ENCODE assay signal across 17 mouse cellular contexts in genomic region chr17:86780708-86781318, GRCm38 (mm10). TPM values are rescaled to one million over a fixed set of nuclear protein-coding genes. Genes with fewer than 3 reads are reported as not detected.
DNase-seq lines count a peak whose midpoint lies in the region; ATAC-seq and TF ChIP-seq lines count a peak whose summit lies in the region.
"Had no signal": no experiment of that assay in that cellular context is flagged by ENCODE, and none has a peak within 500 bp of the region (broad histone marks: within the 10 kb centered on the region; RNA-seq: fewer than 3 reads in every experiment).

No protein-coding gene starts in this region.

- no peak for TF ChIP-seq POLR2A in cortical plate, adult 2 months (IDR thresholded peaks at IDR 0.05; ENCODE audit: extremely low read depth, insufficient read depth, low read length)

- no peak for TF ChIP-seq CTCF in liver, postnatal 0 days (IDR thresholded peaks at IDR 0.05; ENCODE audit: low read depth)
- no peak for TF ChIP-seq CTCF in cortical plate, adult 2 months (IDR thresholded peaks at IDR 0.05; ENCODE audit: extremely low read depth, insufficient read depth, low read length)

- H3K4me1 ChIP-seq in heart, embryonic 15.5 days (replicated peaks): peaks cover 56% of the 10 kb centered on the region
- H3K4me1 ChIP-seq in heart, embryonic 11.5 days (ENCODE audit: control insufficient read depth, insufficient read depth, low read length): peaks cover 41% of the 10 kb centered on the region
- H3K4me1 ChIP-seq in liver, postnatal 0 days (ENCODE audit: insufficient read depth): no peaks in the 10 kb centered on the region; the same call in 1 of the 2 replicates
- no peaks in the 10 kb centered on the region; the same call in 1 of the 2 replicates for H3K4me1 ChIP-seq in liver, embryonic 11.5 days (replicated peaks; ENCODE audit: control insufficient read depth, insufficient read depth, low read length)
- peaks cover 10% of the 10 kb centered on the region for H3K4me1 ChIP-seq in cortical plate, adult 2 months (ENCODE audit: control insufficient read depth, insufficient read depth, low read length)
- H3K4me1 ChIP-seq: neural tube, embryonic 12.5 days had no signal

- no peaks in the 10 kb centered on the region for H3K36me3 ChIP-seq in heart, embryonic 15.5 days
- no peaks in the 10 kb centered on the region for H3K36me3 ChIP-seq in heart, embryonic 11.5 days (ENCODE audit: control insufficient read depth, insufficient read depth, low read length)
- 0 out of 2 replicates have a peak, but pooled peaks cover 3% of the 10 kb centered on the region for H3K36me3 ChIP-seq in liver, postnatal 0 days (replicated peaks; ENCODE audit: insufficient read depth, low read length)
- H3K36me3 ChIP-seq in liver, embryonic 11.5 days (ENCODE audit: control insufficient read depth, insufficient read depth, low read length): no peaks in the 10 kb centered on the region
- H3K36me3 ChIP-seq: embryonic facial prominence, embryonic 13.5 days; hindbrain, embryonic 15.5 days; limb, embryonic 12.5 days; neural tube, embryonic 12.5 days had no signal

- DNase-seq in adrenal gland, adult 8-10 months: peak; percentile 41
- DNase-seq in adrenal gland, postnatal 25 days: no peak
- no peak for DNase-seq in liver, postnatal 0 days
- no peak for DNase-seq in liver, embryonic 11.5 days (ENCODE audit: low spot score)
- no peak for DNase-seq in ovary, postnatal 36 days (ENCODE audit: low spot score)
- DNase-seq: cerebellum, adult 8-10 months; kidney, adult 11 months; thymus, postnatal 4 days had no signal

- H3K27me3 ChIP-seq in heart, embryonic 15.5 days: no peaks in the 10 kb centered on the region
- H3K27me3 ChIP-seq in heart, embryonic 11.5 days (ENCODE audit: control insufficient read depth, insufficient read depth, low read length): no peaks in the 10 kb centered on the region
- H3K27me3 ChIP-seq in liver, postnatal 0 days (ENCODE audit: insufficient read depth, low read length): no peaks in the 10 kb centered on the region
- no peaks in the 10 kb centered on the region for H3K27me3 ChIP-seq in liver, embryonic 11.5 days (replicated peaks; ENCODE audit: control insufficient read depth, insufficient read depth, low read length)
- H3K27me3 ChIP-seq: CH12.LX; embryonic facial prominence, embryonic 13.5 days; hindbrain, embryonic 15.5 days; neural tube, embryonic 12.5 days had no signal

- no peak overlapping the region for H3K4me3 ChIP-seq in heart, embryonic 15.5 days
- no peak overlapping the region for H3K4me3 ChIP-seq in heart, embryonic 11.5 days (ENCODE audit: low read depth, low read length)
- H3K4me3 ChIP-seq in liver, postnatal 0 days (ENCODE audit: low read depth, low read length): no peak overlapping the region
- no peak overlapping the region for H3K4me3 ChIP-seq in liver, embryonic 11.5 days (ENCODE audit: low read depth, low read length)
- no peak overlapping the region for H3K4me3 ChIP-seq in cortical plate, adult 2 months (ENCODE audit: insufficient read depth, low read length)
- H3K4me3 ChIP-seq: embryonic facial prominence, embryonic 13.5 days; hindbrain, embryonic 15.5 days; limb, embryonic 12.5 days; neural tube, embryonic 12.5 days had no signal

- WGBS in heart, embryonic 15.5 days: 41% methylated on average over 6 of the region's 6 CpGs
- WGBS in heart, embryonic 11.5 days (ENCODE audit: insufficient replicate concordance): 74% methylated on average over 6 of the region's 6 CpGs
- WGBS in liver, postnatal 0 days (ENCODE audit: insufficient replicate concordance): 70% methylated on average over 6 of the region's 6 CpGs
- WGBS in liver, embryonic 11.5 days: 79% methylated on average over 6 of the region's 6 CpGs

- no peaks in the 10 kb centered on the region for H3K9me3 ChIP-seq in heart, embryonic 15.5 days (replicated peaks)
- no peaks in the 10 kb centered on the region for H3K9me3 ChIP-seq in heart, embryonic 11.5 days (replicated peaks; ENCODE audit: control insufficient read depth, low read length)
- no peaks in the 10 kb centered on the region for H3K9me3 ChIP-seq in liver, postnatal 0 days (ENCODE audit: low read length)
- H3K9me3 ChIP-seq in liver, embryonic 11.5 days (ENCODE audit: control insufficient read depth, low read length): no peaks in the 10 kb centered on the region
- H3K9me3 ChIP-seq: embryonic facial prominence, embryonic 13.5 days; hindbrain, embryonic 15.5 days; limb, embryonic 12.5 days; neural tube, embryonic 12.5 days had no signal

- no peak overlapping the region for H3K4me2 ChIP-seq in heart, embryonic 15.5 days
- no peak overlapping the region for H3K4me2 ChIP-seq in heart, embryonic 11.5 days
- H3K4me2 ChIP-seq in liver, postnatal 0 days (ENCODE audit: low read depth, low read length): no peak overlapping the region
- no peak overlapping the region for H3K4me2 ChIP-seq in liver, embryonic 11.5 days
- H3K4me2 ChIP-seq: embryonic facial prominence, embryonic 13.5 days; hindbrain, embryonic 15.5 days; limb, embryonic 12.5 days; neural tube, embryonic 12.5 days had no signal

- no peak for TF ChIP-seq EP300 in liver, postnatal 0 days (IDR thresholded peaks at IDR 0.05; ENCODE audit: low read depth)

- no peak overlapping the region for H3K9ac ChIP-seq in heart, embryonic 15.5 days
- no peak overlapping the region for H3K9ac ChIP-seq in heart, embryonic 11.5 days (ENCODE audit: low read depth, low read length)
- no peak overlapping the region for H3K9ac ChIP-seq in liver, postnatal 0 days (replicated peaks)
- no peak overlapping the region for H3K9ac ChIP-seq in liver, embryonic 11.5 days (ENCODE audit: low read depth, low read length)
- H3K9ac ChIP-seq: embryonic facial prominence, embryonic 13.5 days; hindbrain, embryonic 15.5 days; limb, embryonic 12.5 days; neural tube, embryonic 12.5 days had no signal

- ATAC-seq in heart, embryonic 15.5 days (replicated peaks; ENCODE audit: insufficient number of reproducible peaks, insufficient read depth, low FRiP score, low read depth): no peak
- no peak for ATAC-seq in heart, embryonic 11.5 days (replicated peaks; ENCODE audit: insufficient number of reproducible peaks, low FRiP score, low TSS enrichment)
- no peak for ATAC-seq in liver, postnatal 0 days
- ATAC-seq in liver, embryonic 11.5 days (replicated peaks; ENCODE audit: low FRiP score): no peak

- peak overlapping the region; percentile 15; the same call in 1 of the 2 replicates for H3K27ac ChIP-seq in heart, embryonic 15.5 days
- no peak overlapping the region for H3K27ac ChIP-seq in heart, embryonic 11.5 days (ENCODE audit: low read depth, low read length)
- 0 out of 2 replicates have a peak overlapping the region, but pooled peaks have one; percentile 7 for H3K27ac ChIP-seq in liver, postnatal 0 days (ENCODE audit: low read depth)
- H3K27ac ChIP-seq in liver, embryonic 11.5 days (ENCODE audit: low read depth, low read length): no peak overlapping the region
- peak overlapping the region; percentile 62 for H3K27ac ChIP-seq in cortical plate, adult 2 months (ENCODE audit: insufficient read depth, low read length)
- H3K27ac ChIP-seq: embryonic facial prominence, embryonic 13.5 days; hindbrain, embryonic 15.5 days; kidney, postnatal 0 days; limb, embryonic 12.5 days; neural tube, embryonic 12.5 days had no signal

RNA-seq across cellular contexts. Expression of gene Epas1, which starts 27.3 kb away (rescaled TPM):
- total RNA-seq in adrenal gland, adult 8-10 months (2022): 100 to 1,000 TPM; 204 to 224 (median 215) TPM
- total RNA-seq in adrenal gland, postnatal 25 days (2021): 174 and 183 TPM in 2 replicates
- polyA plus RNA-seq in heart, embryonic 15.5 days (2015; fragmentation: Nextera tagmentation; extraction: Ambion mirVana): 7.1 and 8.0 TPM in 2 replicates
- 11.5 and 14.8 TPM in 2 replicates for polyA plus RNA-seq in heart, embryonic 11.5 days (2014; fragmentation: Nextera tagmentation; extraction: Ambion mirVana)
- polyA plus RNA-seq in liver, postnatal 0 days (2015; fragmentation: Nextera tagmentation; extraction: Ambion mirVana): 7.5 and 8.2 TPM in 2 replicates
- polyA plus RNA-seq in liver, embryonic 11.5 days (2014; fragmentation: Nextera tagmentation; extraction: Ambion mirVana): 7.3 and 8.1 TPM in 2 replicates
- 70.1 and 76.0 TPM in 2 replicates for polyA plus RNA-seq in cortical plate, adult 2 months (2012; rRNA removed)

Comparison
In these comparisons a context has a peak if more than half of its experiments do, and no peak if none do; other contexts are left out.
1. H3K27ac ChIP-seq: peak in heart, embryonic 15.5 days (single experiment), liver, postnatal 0 days (single experiment) and cortical plate, adult 2 months (single experiment); none in heart, embryonic 11.5 days (single experiment) and liver, embryonic 11.5 days (single experiment).